Mouse (Mus musculus) limb, embryonic 15.5 days (tissue): ENCODE measurements around the gene Alg2. TPM values are rescaled to one million over a fixed set of nuclear protein-coding genes. Genes with fewer than 3 reads are reported as not detected.
A peak's percentile ranks its signal among the peaks of the same experiment; 100 is the strongest.

Experiments
- ATAC-seq: fragments of 200-750 bp; cut with Nextera tagmentation; 2 replicates; pipeline ENCODE4 v1.8.0; 2017; ENCODE audit warnings: low read depth, moderate TSS enrichment; ENCODE audit not compliant: insufficient number of reproducible peaks, low FRiP score, low TSS enrichment
- H3K27ac ChIP-seq: fragments of 300-500 bp; sonication (generic); 2 replicates; pipeline ENCODE4 v1.5.1; 2015; ENCODE audit warnings: moderate library complexity, mild to moderate bottlenecking, inconsistent platforms
- H3K27me3 ChIP-seq: fragments of 300-500 bp; sonication (generic); 2 replicates; pipeline ENCODE4 v1.6.1; 2015; ENCODE audit warnings: inconsistent platforms
- H3K36me3 ChIP-seq: fragments of 300-500 bp; sonication (generic); 2 replicates; pipeline ENCODE4 v1.6.1; 2015; ENCODE audit warnings: inconsistent platforms
- H3K4me1 ChIP-seq: fragments of 300-500 bp; sonication (generic); 2 replicates; pipeline ENCODE4 v1.6.1; 2015; ENCODE audit warnings: inconsistent platforms
- H3K4me2 ChIP-seq: fragments of 300-500 bp; sonication (generic); 2 replicates; pipeline ENCODE4 v1.6.1; 2015; ENCODE audit warnings: mild to moderate bottlenecking, inconsistent platforms
- H3K4me3 ChIP-seq: fragments of 300-500 bp; sonication (generic); 2 replicates; pipeline ENCODE4 v1.5.1; 2015; ENCODE audit warnings: mild to moderate bottlenecking, inconsistent platforms
- H3K9ac ChIP-seq: fragments of 300-500 bp; sonication (generic); 2 replicates; pipeline ENCODE4 v1.6.1; 2015; ENCODE audit warnings: inconsistent platforms
- H3K9me3 ChIP-seq: fragments of 300-500 bp; sonication (generic); 2 replicates; pipeline ENCODE4 v1.6.1; 2016; ENCODE audit warnings: inconsistent platforms
- WGBS: fragments of 180-500 bp; shearing (Covaris S2); methylation state at CpG from one replicate; pipeline ENCODE4 v1.1.7; 2015; 5-methylcytosine and 5-hydroxymethylcytosine counted together
- polyA plus RNA-seq: library from polyadenylated mRNA; unstranded; fragments of >200 nt; fragmentation: Nextera tagmentation; extraction: Ambion mirVana; gene quantifications from 2 replicates; pipeline ENCODE4 v1.2.1, GENCODE M21; 2015

The Alg2 gene
- polyA plus RNA-seq, 1 experiment from 2014 or later, result 66.5 TPM

- ATAC-seq, result no peak
- no peak overlapping the region for H3K9ac ChIP-seq
- H3K9me3 ChIP-seq, result no peaks in the 10 kb centered on the region
- peaks cover 7% of the 10 kb centered on the region; the same call in 1 of the 2 replicates for H3K27me3 ChIP-seq
- H3K36me3 ChIP-seq, result no peaks in the 10 kb centered on the region
- H3K4me1 ChIP-seq, result no peaks in the 10 kb centered on the region
- no peak overlapping the region for H3K27ac ChIP-seq
- H3K4me3 ChIP-seq, result no peak overlapping the region
- no peak overlapping the region for H3K4me2 ChIP-seq
- WGBS, result 83% methylated on average over 3 of the region's 3 CpGs
These were observed 25.6 kb downstream of the Alg2 start for GRCm38 (mm10) chr4:47448526-47448925.

DNA sequence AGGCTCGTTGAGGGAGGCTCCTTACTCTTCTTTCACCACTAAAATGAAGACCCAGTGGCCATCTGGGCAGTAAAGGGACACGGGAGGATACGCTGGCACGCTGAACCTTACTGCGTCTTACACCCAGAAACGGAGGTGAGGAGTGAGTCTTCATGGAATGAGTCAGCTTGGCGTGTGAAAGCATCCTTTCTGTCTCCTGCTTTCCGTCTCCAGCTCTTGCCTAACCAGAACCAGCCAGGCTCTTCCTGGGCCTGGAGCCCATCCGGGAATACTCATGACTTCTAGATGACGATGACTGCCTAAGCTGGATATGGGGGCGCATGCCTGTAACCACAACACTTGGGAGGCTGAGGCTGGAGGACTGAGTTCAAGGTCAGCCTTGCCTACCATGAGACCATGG lies 33.2 kb downstream of the Alg2 start:
- H3K9ac ChIP-seq, result no peak overlapping the region
- no peaks in the 10 kb centered on the region for H3K9me3 ChIP-seq
- H3K36me3 ChIP-seq, result no peaks in the 10 kb centered on the region
- peaks cover 11% of the 10 kb centered on the region for H3K4me1 ChIP-seq
- WGBS, result 87% methylated on average over 11 of the region's 11 CpGs
- peaks cover 5% of the 10 kb centered on the region; the same call in 1 of the 2 replicates for H3K27me3 ChIP-seq
- ATAC-seq, result no peak
- no peak overlapping the region for H3K4me2 ChIP-seq
- no peak overlapping the region for H3K4me3 ChIP-seq
- no peak overlapping the region for H3K27ac ChIP-seq

DNA sequence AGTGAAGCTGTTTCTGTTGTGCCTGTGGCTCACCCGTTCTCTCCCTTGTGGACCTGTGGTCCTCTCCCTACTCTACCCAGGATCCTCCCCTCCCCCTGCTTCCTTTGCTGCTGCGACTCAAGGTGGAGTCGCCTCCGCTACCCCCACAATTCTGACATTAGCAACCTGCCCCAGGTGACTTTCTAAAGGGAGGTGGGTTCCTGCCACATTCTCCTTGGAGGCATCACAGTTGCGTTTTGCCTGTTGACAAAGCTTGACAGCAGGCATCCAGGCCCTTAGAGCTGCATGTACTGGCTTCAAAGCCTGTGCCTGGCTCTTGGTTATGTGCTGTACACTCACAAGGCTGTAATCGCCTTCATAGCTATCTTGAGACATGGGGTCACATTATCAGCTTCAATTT lies 35.2 kb downstream of the Alg2 start:
- 78% methylated on average over 6 of the region's 6 CpGs for WGBS
- H3K4me1 ChIP-seq, result peaks cover 17% of the 10 kb centered on the region
- no peak for ATAC-seq
- no peaks in the 10 kb centered on the region for H3K9me3 ChIP-seq
- H3K27me3 ChIP-seq, result peaks cover 8% of the 10 kb centered on the region; the same call in 1 of the 2 replicates
- no peak overlapping the region for H3K27ac ChIP-seq
- no peak overlapping the region for H3K4me3 ChIP-seq
- no peak overlapping the region for H3K9ac ChIP-seq
- H3K4me2 ChIP-seq, result no peak overlapping the region
- no peaks in the 10 kb centered on the region for H3K36me3 ChIP-seq

DNA sequence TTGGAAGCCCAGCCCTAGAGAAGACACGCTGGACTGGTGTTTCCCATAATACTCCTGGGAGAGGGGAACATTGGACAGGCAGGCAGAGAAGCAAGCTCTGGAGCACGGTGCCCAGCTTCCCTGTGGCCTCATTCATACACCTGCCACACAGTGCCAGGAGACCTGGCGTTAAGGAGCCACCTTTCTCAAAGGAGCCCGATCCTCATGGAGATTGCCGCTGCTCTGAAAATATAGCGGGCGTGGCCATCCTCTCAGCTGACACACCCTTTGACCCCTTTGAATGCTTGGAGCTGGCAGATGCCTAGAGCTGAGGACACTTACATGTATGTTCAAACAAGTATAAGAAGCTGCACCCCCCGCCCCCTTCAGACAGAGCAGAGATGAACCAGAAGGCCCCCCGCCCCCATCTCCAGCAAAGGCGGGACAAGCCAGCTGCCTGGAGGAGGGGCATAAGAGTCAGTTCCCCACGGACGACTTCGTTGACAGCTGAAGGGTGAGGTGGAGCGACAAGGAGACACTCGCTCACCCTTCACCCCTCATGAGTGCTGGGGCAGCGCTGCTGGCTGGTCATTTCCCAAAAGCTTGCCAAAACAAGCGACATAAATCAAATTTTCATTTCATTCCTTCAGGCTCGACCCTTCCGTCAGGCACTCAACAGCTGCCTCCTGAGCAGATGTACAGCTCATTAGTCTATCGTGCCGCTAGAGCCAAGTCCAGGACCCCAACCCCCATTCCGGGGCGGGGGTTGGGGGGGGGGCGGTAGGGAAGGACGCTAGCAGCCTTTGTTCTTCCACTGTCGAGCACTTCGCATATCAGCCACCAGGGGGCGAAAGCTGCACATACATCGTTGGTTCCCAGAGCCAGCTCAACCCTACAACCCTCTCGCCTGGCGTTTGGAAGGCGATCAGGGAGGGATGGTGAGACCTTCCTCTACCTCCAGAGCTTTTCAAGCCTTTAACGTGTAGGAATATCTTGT lies 36.5 kb downstream of the Alg2 start:
- peak overlapping the region; percentile 67; the same call in 1 of the 2 replicates for H3K27ac ChIP-seq

GRCm38 (mm10) chr4:47435566-47436360 lies 38.4 kb downstream of the Alg2 start:
- peaks cover 8% of the 10 kb centered on the region; the same call in 1 of the 2 replicates for H3K27me3 ChIP-seq

More for the DNA sequence above, 36.5 kb downstream of the Alg2 start:
- Histone ChIP-seq H3K9ac (peak overlapping the region; percentile 71), H3K4me2 (peak overlapping the region; percentile 93), H3K4me1 (peaks cover 17% of the 10 kb centered on the region), H3K4me3 (peak overlapping the region; percentile 57), H3K27me3 (peaks cover 8% of the 10 kb centered on the region; the same call in 1 of the 2 replicates), H3K36me3 (no peaks in the 10 kb centered on the region), H3K9me3 (no peaks in the 10 kb centered on the region)
- ATAC-seq, result peak; percentile 75
- 1% methylated on average over 33 of the region's 33 CpGs for WGBS

DNA sequence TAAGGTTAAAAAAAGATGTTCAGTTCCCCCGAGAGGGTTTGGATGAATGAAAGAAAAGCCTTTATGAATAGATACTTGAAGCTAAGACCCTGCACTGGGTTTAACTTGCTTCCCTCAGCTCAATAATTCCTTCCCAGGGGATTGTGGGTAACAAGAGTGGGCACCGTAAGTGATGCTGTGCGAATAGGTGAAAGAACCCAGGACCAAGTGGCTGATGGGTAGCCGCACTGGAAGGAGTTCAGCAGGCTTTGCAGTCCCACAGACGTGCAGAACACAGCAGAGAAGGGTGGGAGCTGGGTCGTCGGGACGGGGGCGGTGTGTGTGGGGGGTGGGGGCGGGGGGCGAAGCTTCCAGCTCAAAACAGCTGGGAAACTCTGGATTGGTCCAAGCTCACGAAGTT lies 39.0 kb downstream of the Alg2 start:
- Histone ChIP-seq H3K9ac (no peak overlapping the region), H3K27ac (no peak overlapping the region), H3K27me3 (peaks cover 8% of the 10 kb centered on the region; the same call in 1 of the 2 replicates), H3K9me3 (no peaks in the 10 kb centered on the region), H3K36me3 (no peaks in the 10 kb centered on the region), H3K4me3 (no peak overlapping the region), H3K4me2 (no peak overlapping the region), H3K4me1 (peaks cover 17% of the 10 kb centered on the region)
- WGBS, result 69% methylated on average over 12 of the region's 12 CpGs
- ATAC-seq, result no peak

More at GRCm38 (mm10) chr4:47435566-47436360, 38.4 kb downstream of the Alg2 start:
- no peak for ATAC-seq
- Histone ChIP-seq H3K4me1 (peaks cover 17% of the 10 kb centered on the region), H3K4me3 (no peak overlapping the region), H3K9ac (no peak overlapping the region), H3K9me3 (no peaks in the 10 kb centered on the region), H3K36me3 (no peaks in the 10 kb centered on the region), H3K27ac (no peak overlapping the region), H3K4me2 (no peak overlapping the region)
- WGBS, result 43% methylated on average over 28 of the region's 28 CpGs

DNA sequence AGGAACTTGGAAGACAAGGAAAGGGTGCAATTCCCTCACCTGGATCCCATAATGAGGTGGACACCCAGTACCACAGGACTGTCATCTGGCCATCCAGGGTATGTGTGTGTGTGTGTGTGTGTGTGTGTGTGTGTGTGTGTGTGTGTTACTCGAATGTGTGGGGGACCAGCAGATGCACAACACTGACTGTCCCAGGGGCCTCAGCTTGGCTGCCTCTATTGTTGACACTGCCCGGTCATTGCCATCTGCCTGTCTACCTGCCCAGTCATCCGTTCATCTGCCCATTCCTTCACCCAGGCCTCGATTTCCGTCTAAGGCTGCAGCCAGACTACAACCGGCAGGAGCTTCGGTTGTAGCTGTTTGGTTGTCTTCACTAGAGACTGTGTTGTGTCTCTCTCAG lies 41.4 kb downstream of the Alg2 start:
- no peak for ATAC-seq
- H3K27me3 ChIP-seq, result peaks cover 8% of the 10 kb centered on the region; the same call in 1 of the 2 replicates
- H3K27ac ChIP-seq, result no peak overlapping the region
- WGBS, result 79% methylated on average over 7 of the region's 7 CpGs
- no peaks in the 10 kb centered on the region for H3K9me3 ChIP-seq
- H3K36me3 ChIP-seq, result no peaks in the 10 kb centered on the region
- peaks cover 14% of the 10 kb centered on the region for H3K4me1 ChIP-seq
- H3K4me2 ChIP-seq, result no peak overlapping the region
- no peak overlapping the region for H3K9ac ChIP-seq
- H3K4me3 ChIP-seq, result no peak overlapping the region

DNA sequence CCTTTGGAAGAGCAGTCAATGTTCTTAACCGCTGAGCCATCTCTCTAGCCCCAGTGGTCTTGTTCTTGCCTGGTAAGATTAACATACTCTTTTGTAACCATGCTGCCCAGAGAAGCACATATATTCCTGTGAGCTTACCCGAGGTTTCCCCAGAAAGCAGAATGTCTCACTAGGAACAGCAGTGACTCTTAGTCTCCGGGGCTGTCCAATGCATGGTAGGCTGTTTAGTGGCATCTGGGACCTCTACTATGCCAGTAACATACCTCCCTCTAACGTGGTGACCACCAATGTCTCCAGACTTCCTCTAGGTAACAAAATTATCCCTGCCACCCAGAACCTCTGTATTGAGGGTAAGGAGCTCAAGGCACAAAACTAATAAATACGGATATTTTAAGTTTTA lies 43.1 kb downstream of the Alg2 start:
- Histone ChIP-seq H3K36me3 (no peaks in the 10 kb centered on the region), H3K4me2 (no peak overlapping the region), H3K27ac (no peak overlapping the region), H3K27me3 (peaks cover 3% of the 10 kb centered on the region; the same call in 1 of the 2 replicates), H3K9ac (no peak overlapping the region), H3K9me3 (no peaks in the 10 kb centered on the region), H3K4me1 (peaks cover 7% of the 10 kb centered on the region; the same call in 1 of the 2 replicates), H3K4me3 (no peak overlapping the region)
- no peak for ATAC-seq
- 81% methylated on average over 5 of the region's 5 CpGs for WGBS

DNA sequence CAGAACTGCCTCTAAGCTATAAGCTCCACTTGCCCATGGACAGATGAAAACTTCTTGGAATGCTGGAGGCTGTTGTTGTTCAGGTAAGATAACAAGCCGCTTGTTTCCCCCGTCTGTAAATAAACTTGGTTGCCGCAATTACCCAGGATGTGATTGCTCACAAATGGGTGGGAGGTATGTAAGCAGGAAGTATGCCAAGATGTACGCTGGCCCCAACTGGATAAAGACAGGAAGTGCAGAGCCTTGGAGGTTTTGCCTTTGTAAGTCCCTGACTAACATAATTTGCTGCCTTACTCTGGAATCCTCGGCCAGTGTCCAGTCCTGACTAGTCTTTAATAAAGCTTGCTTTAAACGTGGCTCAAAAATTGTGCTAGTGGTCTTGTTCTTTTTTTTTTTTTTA lies 43.6 kb downstream of the Alg2 start:
- Histone ChIP-seq H3K4me3 (no peak overlapping the region), H3K36me3 (no peaks in the 10 kb centered on the region), H3K27me3 (peaks cover 3% of the 10 kb centered on the region; the same call in 1 of the 2 replicates), H3K9me3 (no peaks in the 10 kb centered on the region), H3K4me2 (no peak overlapping the region), H3K27ac (no peak overlapping the region), H3K4me1 (0 out of 2 replicates have a peak, but pooled peaks cover 1% of the 10 kb centered on the region), H3K9ac (no peak overlapping the region)
- 28% methylated on average over 6 of the region's 6 CpGs for WGBS
- no peak for ATAC-seq

DNA sequence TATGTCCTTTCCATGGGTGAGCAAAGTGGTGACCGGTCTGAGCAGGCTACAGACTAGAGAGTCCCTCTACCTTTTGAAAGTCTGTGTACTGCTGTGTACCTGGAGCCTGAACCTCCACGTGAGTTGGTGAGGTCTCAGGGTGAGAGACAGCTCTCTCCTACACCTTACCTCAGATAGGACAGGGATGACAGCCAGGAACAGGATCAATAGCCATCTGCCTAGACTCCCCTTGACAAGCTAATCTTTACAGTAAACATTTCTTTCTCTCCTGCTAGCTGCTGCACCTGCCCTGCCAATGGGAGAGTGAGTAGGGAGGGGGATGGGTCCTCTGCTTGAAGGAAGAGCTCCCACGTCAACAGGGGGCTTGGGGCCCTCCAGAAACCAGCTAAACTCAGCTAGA lies 46.5 kb downstream of the Alg2 start:
- Histone ChIP-seq H3K36me3 (no peaks in the 10 kb centered on the region), H3K4me3 (no peak overlapping the region), H3K9me3 (no peaks in the 10 kb centered on the region), H3K4me1 (no peaks in the 10 kb centered on the region), H3K27ac (no peak overlapping the region), H3K9ac (no peak overlapping the region), H3K27me3 (no peaks in the 10 kb centered on the region), H3K4me2 (no peak overlapping the region)
- no peak for ATAC-seq
- 59% methylated on average over 3 of the region's 3 CpGs for WGBS

GRCm38 (mm10) chr4:47425247-47425830 lies 48.8 kb downstream of the Alg2 start:
- Histone ChIP-seq H3K4me3 (no peak overlapping the region), H3K9me3 (no peaks in the 10 kb centered on the region), H3K9ac (no peak overlapping the region), H3K27ac (no peak overlapping the region), H3K4me2 (no peak overlapping the region), H3K4me1 (no peaks in the 10 kb centered on the region), H3K36me3 (no peaks in the 10 kb centered on the region), H3K27me3 (no peaks in the 10 kb centered on the region)
- 88% methylated on average over 16 of the region's 16 CpGs for WGBS
- no peak for ATAC-seq
